ENCODE assay signal across 8 mouse cellular contexts in genomic region chr19:7160151-7160906, GRCm38 (mm10). TPM values are rescaled to one million over a fixed set of nuclear protein-coding genes. Genes with fewer than 3 reads are reported as not detected.
A peak's percentile ranks its signal among the peaks of the same experiment; 100 is the strongest.
DNase-seq lines count a peak whose midpoint lies in the region; ATAC-seq and TF ChIP-seq lines count a peak whose summit lies in the region.

No protein-coding gene starts in this region.

- intact Hi-C loops in left cerebral cortex, postnatal 14 days (cut with DNase I): loop anchor here (1.0 kb wide), 1 partner anchor 92 kb away; no protein-coding TSS in a partner anchor
- intact Hi-C loops in left cerebral cortex, postnatal 36 days (cut with DNase I): loop anchor here (2.0 kb wide), 1 partner anchor 92 kb away; no protein-coding TSS in a partner anchor

- no peaks in the 10 kb centered on the region for H3K79me2 ChIP-seq in myocyte (ENCODE audit: control insufficient read depth, insufficient read depth)

- H3ac ChIP-seq in myocyte (ENCODE audit: control insufficient read depth, insufficient read length): no peak overlapping the region

- H3K27ac ChIP-seq in heart, postnatal 0 days (ENCODE audit: low read depth): no peak overlapping the region
- H3K27ac ChIP-seq in limb, embryonic 12.5 days: no peak overlapping the region

- peak; percentile 77 for TF ChIP-seq CTCF in heart, postnatal 0 days (IDR thresholded peaks at IDR 0.05; ENCODE audit: low read depth)

- no peak for TF ChIP-seq EP300 in heart, postnatal 0 days (IDR thresholded peaks at IDR 0.05; ENCODE audit: low read depth)

- no peaks in the 10 kb centered on the region for H3K9me3 ChIP-seq in heart, postnatal 0 days (replicated peaks; ENCODE audit: control insufficient read depth, low read length)
- H3K9me3 ChIP-seq in limb, embryonic 12.5 days: no peaks in the 10 kb centered on the region

- no peak overlapping the region for H3K9ac ChIP-seq in heart, postnatal 0 days (replicated peaks; ENCODE audit: low read depth, low read length)
- peak overlapping the region; percentile 24 for H3K9ac ChIP-seq in limb, embryonic 12.5 days (replicated peaks)

- peaks cover 14% of the 10 kb centered on the region for H3K4me1 ChIP-seq in heart, postnatal 0 days (ENCODE audit: control insufficient read depth, insufficient read depth)
- peaks cover 55% of the 10 kb centered on the region for H3K4me1 ChIP-seq in limb, embryonic 12.5 days (replicated peaks)

- WGBS in heart, postnatal 0 days: 20% methylated on average over 14 of the region's 14 CpGs
- WGBS in limb, embryonic 12.5 days: 7% methylated on average over 14 of the region's 14 CpGs

- ATAC-seq in common myeloid progenitor, adult 5-6 weeks (replicated peaks; ENCODE audit: low read depth, poor library complexity, severe bottlenecking): 0 out of 2 replicates have a peak, but pooled peaks have one; percentile 46
- peak; percentile 40 for ATAC-seq in heart, postnatal 0 days (ENCODE audit: insufficient read depth, low read depth)
- peak; percentile 39; the same call in 1 of the 2 replicates for ATAC-seq in limb, embryonic 12.5 days (ENCODE audit: insufficient number of reproducible peaks, insufficient read depth, low FRiP score, low TSS enrichment, low read depth)
- ATAC-seq in CD4-positive, CD25-positive, alpha-beta regulatory T cell, adult 4 months: no peak

- no peaks in the 10 kb centered on the region for H3K36me3 ChIP-seq in heart, postnatal 0 days (replicated peaks; ENCODE audit: control insufficient read depth, insufficient read depth, low read length)
- no peaks in the 10 kb centered on the region for H3K36me3 ChIP-seq in limb, embryonic 12.5 days
- H3K36me3 ChIP-seq in myocyte (ENCODE audit: control insufficient read depth, insufficient read depth): no peaks in the 10 kb centered on the region

- H3K4me2 ChIP-seq in heart, postnatal 0 days (ENCODE audit: low read depth, low read length): no peak overlapping the region
- H3K4me2 ChIP-seq in limb, embryonic 12.5 days: peak overlapping the region; percentile 34
- H3K4me2 ChIP-seq in myocyte (ENCODE audit: low read depth): no peak overlapping the region

- H3K4me3 ChIP-seq in heart, postnatal 0 days (ENCODE audit: low read depth, low read length): no peak overlapping the region
- H3K4me3 ChIP-seq in limb, embryonic 12.5 days (replicated peaks): no peak overlapping the region
- H3K4me3 ChIP-seq in myocyte: no peak overlapping the region

- peak; percentile 59 to 62 for DNase-seq in left cerebral cortex, postnatal 14 days (ENCODE audit: low spot score in 2 of 2)
- DNase-seq in left cerebral cortex, postnatal 36 days (ENCODE audit: low spot score in 2 of 2): no peak
- DNase-seq in heart, postnatal 0 days (ENCODE audit: low spot score): no peak
- no peak for DNase-seq in spleen, postnatal 36 days (ENCODE audit: low spot score in 2 of 2)

- H3K27me3 ChIP-seq in heart, postnatal 0 days (ENCODE audit: control insufficient read depth, insufficient read depth, low read length): peaks cover 11% of the 10 kb centered on the region; the same call in 1 of the 2 replicates
- H3K27me3 ChIP-seq in limb, embryonic 12.5 days: peaks cover 93% of the 10 kb centered on the region
- H3K27me3 ChIP-seq in myocyte (ENCODE audit: control insufficient read depth, insufficient read depth, insufficient read length): peaks cover 8% of the 10 kb centered on the region

- TF ChIP-seq POLR2A in myocyte (IDR thresholded peaks at IDR 0.05; ENCODE audit: insufficient read length, low read depth): no peak

TF ChIP-seq in myocyte, 11 proteins besides CTCF, POLR2A, EP300 and RAD21:
- TF ChIP-seq USF1 (IDR thresholded peaks at IDR 0.05; ENCODE audit: low read depth) (no peak), MYOG (IDR thresholded peaks at IDR 0.05; ENCODE audit: control insufficient read depth in 1 of 3, insufficient read depth in 1 of 3, insufficient read length in 2 of 3, low read depth in 2 of 3) (peak in 1 of 3 experiments; percentile 59), SRF (IDR thresholded peaks at IDR 0.05; ENCODE audit: control insufficient read depth, insufficient read length, low read depth) (no peak), CEBPB (IDR thresholded peaks at IDR 0.05; ENCODE audit: insufficient read depth, poor library complexity, severe bottlenecking) (no peak), MYOD1 (IDR thresholded peaks at IDR 0.05; ENCODE audit: control insufficient read depth in 1 of 3, insufficient read length in 2 of 3, low read depth in 2 of 3) (peak in 2 of 3 experiments; percentile 22 to 51), MAX (IDR thresholded peaks at IDR 0.05; ENCODE audit: low read depth) (no peak), TCF12 (IDR thresholded peaks at IDR 0.05; ENCODE audit: insufficient read depth, poor library complexity, severe bottlenecking) (no peak), TCF3 (IDR thresholded peaks at IDR 0.05; ENCODE audit: insufficient read length, low read depth) (no peak)
TF ChIP-seq in myocyte: peak in this region for 2.

RNA-seq across cellular contexts. Expression of gene Otub1, which starts 45.8 kb away (rescaled TPM):
- total RNA-seq in left cerebral cortex, postnatal 14 days (2021): 100 to 1,000 TPM; 268 to 271 TPM
- 100 to 1,000 TPM; 253 to 285 TPM for total RNA-seq in left cerebral cortex, postnatal 36 days (2021)
- 68.3 and 73.2 TPM in 2 replicates for total RNA-seq in common myeloid progenitor, adult 5-6 weeks (2017)
- total RNA-seq in heart, postnatal 0 days (2014; rRNA removed; ENCODE audit: low replicate concordance): 127 and 139 TPM in 2 replicates
- 117 and 132 TPM in 2 replicates for polyA plus RNA-seq in heart, postnatal 0 days (2015; fragmentation: Nextera tagmentation; extraction: Ambion mirVana)
- 222 and 233 TPM in 2 replicates for polyA plus RNA-seq in limb, embryonic 12.5 days (2016; fragmentation: Nextera tagmentation; extraction: Ambion mirVana)
- polyA plus RNA-seq in myocyte (2012; fragmentation: generic; extraction: Trizol): 112 TPM
- polyA plus RNA-seq in CD4-positive, CD25-positive, alpha-beta regulatory T cell, adult 4 months (2017; shearing (Covaris generic)): 100 to 1,000 TPM; 157 to 198 TPM

RNA-seq across cellular contexts. Expression of gene Flrt1, which starts 54.8 kb away (rescaled TPM):
- total RNA-seq in left cerebral cortex, postnatal 14 days (2021): 10 to 100 TPM; 33.0 to 35.2 TPM
- total RNA-seq in left cerebral cortex, postnatal 36 days (2021): 10 to 100 TPM; 36.2 to 41.7 TPM
- total RNA-seq in common myeloid progenitor, adult 5-6 weeks (2017): not detected in 2 replicates
- 0.23 and 0.89 TPM in 2 replicates for total RNA-seq in heart, postnatal 0 days (2014; rRNA removed; ENCODE audit: low replicate concordance)
- polyA plus RNA-seq in heart, postnatal 0 days (2015; fragmentation: Nextera tagmentation; extraction: Ambion mirVana): 1.0 TPM in 2 replicates
- 3.5 and 4.4 TPM in 2 replicates for polyA plus RNA-seq in limb, embryonic 12.5 days (2016; fragmentation: Nextera tagmentation; extraction: Ambion mirVana)
- 1.2 TPM for polyA plus RNA-seq in myocyte (2012; fragmentation: generic; extraction: Trizol)
- under 1 TPM in 1 of 2 experiments, not detected in 1; 0.22 TPM for polyA plus RNA-seq in CD4-positive, CD25-positive, alpha-beta regulatory T cell, adult 4 months (2017; shearing (Covaris generic))

RNA-seq across cellular contexts. Expression of gene Cox8a, which starts 57.1 kb away (rescaled TPM):
- 1,000 to 10,000 TPM; 1,118 to 1,183 TPM for total RNA-seq in left cerebral cortex, postnatal 14 days (2021)
- 1,000 to 10,000 TPM in 1 of 2 experiments, 100 to 1,000 TPM in 1; 989 to 1,090 TPM for total RNA-seq in left cerebral cortex, postnatal 36 days (2021)
- 385 and 388 TPM in 2 replicates for total RNA-seq in common myeloid progenitor, adult 5-6 weeks (2017)
- 1,841 and 2,074 TPM in 2 replicates for total RNA-seq in heart, postnatal 0 days (2014; rRNA removed; ENCODE audit: low replicate concordance)
- 3,012 and 3,042 TPM in 2 replicates for polyA plus RNA-seq in heart, postnatal 0 days (2015; fragmentation: Nextera tagmentation; extraction: Ambion mirVana)
- 870 and 903 TPM in 2 replicates for polyA plus RNA-seq in limb, embryonic 12.5 days (2016; fragmentation: Nextera tagmentation; extraction: Ambion mirVana)
- polyA plus RNA-seq in myocyte (2012; fragmentation: generic; extraction: Trizol): 1,011 TPM
- polyA plus RNA-seq in CD4-positive, CD25-positive, alpha-beta regulatory T cell, adult 4 months (2017; shearing (Covaris generic)): 100 to 1,000 TPM; 223 to 296 TPM

Comparison
In these comparisons a context has a peak if more than half of its experiments do, and no peak if none do; other contexts are left out.
1. DNase-seq: peak in left cerebral cortex, postnatal 14 days (2 of 2); none in left cerebral cortex, postnatal 36 days (0 of 2), heart, postnatal 0 days (single experiment) and spleen, postnatal 36 days (0 of 2).
2. RNA of gene Flrt1, which starts 54.8 kb away (total RNA-seq): 36.2 to 41.7 TPM in left cerebral cortex, postnatal 36 days and 33.0 to 35.2 TPM in left cerebral cortex, postnatal 14 days; 0.23 to 0.89 TPM in heart, postnatal 0 days and not detected in common myeloid progenitor, adult 5-6 weeks; every median in the first group is over 10 times any median in the second.